Mouse (Mus musculus): ENCODE results near the gene Ak5. TPM values are rescaled to one million over a fixed set of nuclear protein-coding genes. Genes with fewer than 3 reads are reported as not detected.

Gene Ak5
- polyA plus RNA-seq, 1 experiment from 2014 or later, result 5.2 TPM

GRCm38 (mm10) chr3:152442795-152443194 lies 225.4 kb downstream of the Ak5 start:
- POLR2A ChIA-PET, result interaction anchor here (1.3 kb wide), 1 partner anchor 26 kb away, joined by 3 read pairs; no protein-coding TSS in a partner anchor
- CTCF ChIA-PET, result interaction anchor here (1.1 to 1.8 kb wide), 5 partner anchors 8 to 307 kb away, joined by 3 to 4 read pairs (median 4); partner anchors contain the start of gene Zzz3
- TF ChIP-seq CTCF (IDR thresholded peaks at IDR 0.05), result no peak
- in situ Hi-C loops (cut with MboI; ENCODE audit: low pct_unique_long_range_greater_than_20kb), result no loop called here
- DNase-seq (ENCODE audit: low read depth, low spot score) (no peak), ATAC-seq (no peak)
- H3K27me3 ChIP-seq, result no peaks in the 10 kb centered on the region

GRCm38 (mm10) chr3:152438068-152438467 lies 230.1 kb downstream of the Ak5 start:
- POLR2A ChIA-PET, result interaction anchor here (0.7 kb wide), 1 partner anchor 30 kb away, joined by 9 read pairs; no protein-coding TSS in a partner anchor
- no peak for TF ChIP-seq CTCF (IDR thresholded peaks at IDR 0.05)
- in situ Hi-C loops (cut with MboI; ENCODE audit: low pct_unique_long_range_greater_than_20kb), result no loop called here
- H3K27me3 ChIP-seq, result no peaks in the 10 kb centered on the region
- ATAC-seq (no peak), DNase-seq (ENCODE audit: low read depth, low spot score) (no peak)
- CTCF ChIA-PET, result interaction anchor here (1.7 to 2.3 kb wide), 3 partner anchors 9 to 54 kb away, joined by 3 to 7 read pairs (median 6); no protein-coding TSS in a partner anchor

- ChIA-PET CTCF (interaction anchor here (1.2 to 2.7 kb wide), 7 partner anchors 8 to 45 kb away, joined by 3 to 10 read pairs (median 4); no protein-coding TSS in a partner anchor), POLR2A (interaction anchor here (1.9 kb wide), 1 partner anchor 39 kb away, joined by 6 read pairs; the partner anchor contains the start of gene Zzz3)
- in situ Hi-C loops (cut with MboI; ENCODE audit: low pct_unique_long_range_greater_than_20kb), result no loop called here
- DNase-seq (ENCODE audit: low read depth, low spot score), result no peak
- H3K27me3 ChIP-seq, result no peaks in the 10 kb centered on the region
- no peak for TF ChIP-seq CTCF (IDR thresholded peaks at IDR 0.05)
- ATAC-seq, result no peak
Measured at GRCm38 (mm10) chr3:152435590-152435989, 232.6 kb downstream of the Ak5 start.

DNA sequence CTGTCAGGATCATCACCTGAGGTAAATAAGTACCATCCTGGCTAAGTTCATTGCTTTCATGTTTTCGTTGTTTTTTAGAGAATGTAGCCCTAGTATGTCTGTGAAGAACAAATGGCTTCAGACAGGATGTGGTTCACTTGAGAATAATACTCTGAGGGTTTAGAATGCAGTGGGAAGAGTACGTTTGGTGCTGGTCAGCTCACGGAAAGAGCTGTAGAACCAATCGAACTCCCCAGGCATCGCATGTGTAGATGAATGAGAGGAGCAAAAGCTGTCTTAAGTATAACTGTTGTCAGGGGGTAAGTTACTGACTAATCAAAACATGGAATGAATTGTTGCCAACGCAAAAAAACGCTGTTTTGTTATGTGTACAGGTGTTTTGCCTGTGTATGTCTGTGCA lies 235.5 kb downstream of the Ak5 start:
- ChIA-PET POLR2A (no interaction called here), CTCF (interaction anchor here (1.4 to 3.0 kb wide), 2 partner anchors 12 to 38 kb away, joined by 4 to 13 read pairs; no protein-coding TSS in a partner anchor)
- in situ Hi-C loops (cut with MboI; ENCODE audit: low pct_unique_long_range_greater_than_20kb), result no loop called here
- no peak for ATAC-seq
- H3K27me3 ChIP-seq, result no peaks in the 10 kb centered on the region
- DNase-seq (ENCODE audit: low read depth, low spot score), result no peak
- TF ChIP-seq CTCF (IDR thresholded peaks at IDR 0.05), result no peak

DNA sequence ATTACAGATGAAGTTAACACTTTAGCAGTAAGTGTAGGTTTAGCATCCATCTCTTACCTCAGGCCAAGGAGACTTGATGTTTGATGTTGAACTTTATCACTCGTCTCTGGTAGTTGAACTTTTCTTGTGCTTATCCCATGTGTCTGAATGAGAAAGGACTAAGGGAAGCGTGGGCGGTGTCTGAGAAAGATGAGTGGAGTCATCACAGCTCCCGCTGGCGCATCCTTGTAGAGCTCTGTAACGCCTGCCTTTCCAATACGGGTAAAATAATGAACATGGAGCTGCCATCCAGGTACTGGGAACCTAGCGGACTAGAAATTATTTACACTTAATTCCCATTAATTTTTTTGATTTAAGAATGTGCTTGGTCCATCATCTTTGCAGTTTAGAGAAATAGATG lies 239.2 kb downstream of the Ak5 start:
- ChIA-PET CTCF (no interaction called here), POLR2A (no interaction called here)
- H3K27me3 ChIP-seq, result no peaks in the 10 kb centered on the region
- no peak for TF ChIP-seq CTCF (IDR thresholded peaks at IDR 0.05)
- in situ Hi-C loops (cut with MboI; ENCODE audit: low pct_unique_long_range_greater_than_20kb), result no loop called here
- ATAC-seq (no peak), DNase-seq (ENCODE audit: low read depth, low spot score) (no peak)

Other genes with a start within 250 kb of the Ak5 start
- 103 TPM for gene Pigk, start 45.7 kb upstream of the Ak5 start, polyA plus RNA-seq (2021)